In the genomic region with DNA sequence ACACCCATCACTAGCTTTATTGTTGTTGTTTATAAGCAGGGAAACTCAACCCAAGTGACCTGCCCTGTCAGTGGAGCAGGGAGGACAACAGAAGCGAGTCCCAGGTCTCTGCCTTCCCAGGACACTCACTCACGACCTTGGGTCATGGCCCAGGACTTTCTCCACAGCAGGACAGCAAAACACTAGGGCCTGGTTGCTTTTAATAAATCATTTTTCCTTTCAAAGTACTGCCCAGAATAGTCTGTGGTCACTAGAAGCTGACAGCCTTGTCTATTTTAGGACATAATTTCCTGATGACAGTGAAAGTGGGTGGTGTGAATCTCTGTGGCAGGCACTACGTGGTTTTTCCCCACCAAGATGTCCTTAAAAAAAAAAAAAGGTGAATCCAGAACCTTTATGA, we compare ENCODE assay signal across 9 mouse cellular contexts. TPM values are rescaled to one million over a fixed set of nuclear protein-coding genes. Genes with fewer than 3 reads are reported as not detected.
DNase-seq lines count a peak whose midpoint lies in the region; ATAC-seq and TF ChIP-seq lines count a peak whose summit lies in the region.
"Had no signal": no experiment of that assay in that cellular context is flagged by ENCODE, and none has a peak within 500 bp of the region (broad histone marks: within the 10 kb centered on the region; RNA-seq: fewer than 3 reads in every experiment).

No protein-coding gene starts in this region.

- ATAC-seq in frontal cortex, adult (ENCODE audit: low TSS enrichment): 0 out of 2 replicates have a peak, but pooled peaks have one; percentile 12
- ATAC-seq in forebrain, embryonic 13.5 days: no peak; the same call in 1 of the 2 replicates

- H3K4me2 ChIP-seq in CH12.LX (ENCODE audit: insufficient read depth, low read depth, poor library complexity, severe bottlenecking): no peak overlapping the region
- H3K4me2 ChIP-seq in forebrain, embryonic 13.5 days: peak overlapping the region; percentile 59; the same call in 1 of the 2 replicates

- H3K9me3 ChIP-seq in CH12.LX (replicated peaks; ENCODE audit: low read length): peaks cover 3% of the 10 kb centered on the region
- H3K9me3 ChIP-seq in forebrain, embryonic 13.5 days (replicated peaks): no peaks in the 10 kb centered on the region
- H3K9me3 ChIP-seq: liver, embryonic 15.5 days had no signal

- no peak overlapping the region for H3K9ac ChIP-seq in CH12.LX (ENCODE audit: insufficient read depth, low read depth)
- no peak overlapping the region for H3K9ac ChIP-seq in forebrain, embryonic 13.5 days
- H3K9ac ChIP-seq: liver, embryonic 15.5 days had no signal

- dilution Hi-C loops in CH12.LX (cut with MboI; ENCODE audit: extremely low pct_ligation_motif_present, extremely low pct_unique_long_range_greater_than_20kb, low sequenced_read_pairs): no loop called here

- H3K4me3 ChIP-seq in CH12.LX (replicated peaks in 1 of 3; ENCODE audit: low read depth in 2 of 3, low read length in 2 of 3, poor library complexity in 1 of 3): no peak overlapping the region
- no peak overlapping the region for H3K4me3 ChIP-seq in forebrain, embryonic 13.5 days
- H3K4me3 ChIP-seq: liver, embryonic 15.5 days had no signal

- TF ChIP-seq RAD21 in CH12.LX (IDR thresholded peaks at IDR 0.05; ENCODE audit: low read depth, low read length): no peak

- WGBS in forebrain, embryonic 13.5 days: 70% methylated on average over 3 of the region's 3 CpGs

- no peaks in the 10 kb centered on the region for H3K79me2 ChIP-seq in CH12.LX (replicated peaks; ENCODE audit: control insufficient read depth, extremely low read depth, insufficient read depth, poor library complexity, severe bottlenecking)

- no peaks in the 10 kb centered on the region for H3K27me3 ChIP-seq in CH12.LX (replicated peaks)
- H3K27me3 ChIP-seq in forebrain, embryonic 13.5 days: no peaks in the 10 kb centered on the region
- H3K27me3 ChIP-seq: liver, embryonic 15.5 days had no signal

- TF ChIP-seq POLR2A in CH12.LX (IDR thresholded peaks at IDR 0.05; ENCODE audit: low read depth, low read length): no peak

- no peak for TF ChIP-seq EP300 in CH12.LX (IDR thresholded peaks at IDR 0.05; ENCODE audit: low read length)

- TF ChIP-seq CTCF in CH12.LX (conservative IDR thresholded peaks at IDR 0.05 in 1 of 2, IDR thresholded peaks at IDR 0.05 in 1 of 2; ENCODE audit: low read depth in 2 of 2, low read length in 2 of 2): no peak

- no peak for DNase-seq in frontal cortex, adult 2 months (ENCODE audit: extremely low spot score in 1 of 2, low spot score in 1 of 2)
- no peak for DNase-seq in CH12.LX (ENCODE audit: extremely low read depth)
- DNase-seq in kidney, postnatal 36 days: peak; percentile 47 to 53
- no peak for DNase-seq in urinary bladder, postnatal 36 days (ENCODE audit: low spot score in 2 of 2)
- DNase-seq in urinary bladder, postnatal 10 days (ENCODE audit: low spot score): no peak
- DNase-seq in layer of hippocampus, postnatal 25 days (ENCODE audit: extremely low spot score in 1 of 2, low spot score in 1 of 2): no peak

- no peaks in the 10 kb centered on the region for H3K36me3 ChIP-seq in CH12.LX (replicated peaks in 1 of 2; ENCODE audit: control insufficient read depth in 1 of 2, insufficient read depth in 1 of 2, low read length in 1 of 2)
- no peaks in the 10 kb centered on the region for H3K36me3 ChIP-seq in forebrain, embryonic 13.5 days (ENCODE audit: poor library complexity, severe bottlenecking)
- H3K36me3 ChIP-seq: liver, embryonic 15.5 days had no signal

- no peak overlapping the region for H3K27ac ChIP-seq in CH12.LX (ENCODE audit: insufficient read depth, low read depth)
- H3K27ac ChIP-seq in forebrain, embryonic 13.5 days: no peak overlapping the region
- H3K27ac ChIP-seq: liver, embryonic 15.5 days had no signal

- H3K4me1 ChIP-seq in CH12.LX (ENCODE audit: control insufficient read depth in 1 of 2, insufficient read depth in 2 of 2): peaks cover 5 to 23% of the 10 kb centered on the region in 2 experiments; a peak in 2 of 4 replicates
- H3K4me1 ChIP-seq in forebrain, embryonic 13.5 days: peaks cover 15% of the 10 kb centered on the region

- in situ Hi-C loops in CH12.LX (cut with MboI; ENCODE audit: low pct_ligation_motif_present, low pct_unique_long_range_greater_than_20kb, low sequenced_read_pairs): no loop called here

TF ChIP-seq in CH12.LX, 34 proteins besides CTCF, POLR2A, EP300 and RAD21:
- TF ChIP-seq MEF2A (IDR thresholded peaks at IDR 0.05; ENCODE audit: borderline replicate concordance, low read depth, low read length) (peak; percentile 79; the same call in 1 of the 2 replicates), ELF1 (IDR thresholded peaks at IDR 0.05; ENCODE audit: low read depth, low read length) (no peak)

RNA-seq across cellular contexts. Expression of gene Ttc7b, which starts 7.6 kb away (rescaled TPM):
- polyA plus RNA-seq in frontal cortex, adult 2 months (2012; rRNA removed): 194 and 202 TPM in 2 replicates
- total RNA-seq in CH12.LX (2012; rRNA removed) (10.6 and 12.7 TPM in 2 replicates), CH12.LX (2014; rRNA removed) (6.3 and 7.8 TPM in 2 replicates)
- polyA plus RNA-seq in CH12.LX (2012; ENCODE audit: insufficient read length, low read depth): 14.4 and 18.3 TPM in 2 replicates
- polyA plus RNA-seq in forebrain, embryonic 13.5 days (2015; fragmentation: Nextera tagmentation; extraction: Ambion mirVana): 4.5 and 4.7 TPM in 2 replicates
- total RNA-seq in layer of hippocampus, postnatal 25 days (2021): 100 to 1,000 TPM; 164 to 180 TPM

Comparison
In these comparisons a context has a peak if more than half of its experiments do, and no peak if none do; other contexts are left out.
1. DNase-seq: peak in kidney, postnatal 36 days (2 of 2); none in frontal cortex, adult 2 months (0 of 2), CH12.LX (single experiment), urinary bladder, postnatal 36 days (0 of 2), urinary bladder, postnatal 10 days (single experiment) and layer of hippocampus, postnatal 25 days (0 of 2).
2. RNA of gene Ttc7b, which starts 7.6 kb away (polyA plus RNA-seq): 194 to 202 TPM in frontal cortex, adult 2 months; 14.4 to 18.3 TPM in CH12.LX and 4.5 to 4.7 TPM in forebrain, embryonic 13.5 days; every median in the first group is over 10 times any median in the second.